Mouse (Mus musculus) hindbrain, embryonic 15.5 days (tissue): ENCODE measurements around the gene Astl. TPM values are rescaled to one million over a fixed set of nuclear protein-coding genes. Genes with fewer than 3 reads are reported as not detected.
"Not testable (repeated sequence)": the region's sequence is repeated elsewhere in the genome, so short reads cannot be mapped to it uniquely, and the experiment has no call there.

Source experiments
- ATAC-seq: fragments of 200-750 bp; cut with Nextera tagmentation; 2 replicates; pipeline ENCODE4 v1.8.0; 2017; ENCODE audit warnings: low read depth, moderate number of reproducible peaks, moderate TSS enrichment; ENCODE audit not compliant: low FRiP score
- H3K27ac ChIP-seq: fragments of 300-500 bp; sonication (generic); replicated peaks from 2 replicates; pipeline ENCODE4 v1.5.1; 2015; ENCODE audit warnings: mild to moderate bottlenecking, inconsistent platforms
- H3K27me3 ChIP-seq: fragments of 300-500 bp; sonication (generic); 2 replicates; pipeline ENCODE4 v1.6.1; 2015; ENCODE audit warnings: control low read depth, inconsistent platforms
- H3K36me3 ChIP-seq: fragments of 300-500 bp; sonication (generic); 2 replicates; pipeline ENCODE4 v1.6.1; 2015; ENCODE audit warnings: control low read depth, inconsistent platforms
- H3K4me1 ChIP-seq: fragments of 300-500 bp; sonication (generic); replicated peaks from 2 replicates; pipeline ENCODE4 v1.6.1; 2015; ENCODE audit warnings: control low read depth, inconsistent platforms
- H3K4me2 ChIP-seq: fragments of 300-500 bp; sonication (generic); 2 replicates; pipeline ENCODE4 v1.6.1; 2015; ENCODE audit warnings: moderate library complexity, mild to moderate bottlenecking, inconsistent platforms
- H3K4me3 ChIP-seq: fragments of 300-500 bp; sonication (generic); 2 replicates; pipeline ENCODE4 v1.5.1; 2015; ENCODE audit warnings: mild to moderate bottlenecking, inconsistent platforms
- H3K9ac ChIP-seq: fragments of 300-500 bp; sonication (generic); 2 replicates; pipeline ENCODE4 v1.6.1; 2015; ENCODE audit warnings: inconsistent platforms
- H3K9me3 ChIP-seq: fragments of 300-500 bp; sonication (generic); 2 replicates; pipeline ENCODE4 v1.6.1; 2016; ENCODE audit warnings: control low read depth, inconsistent platforms
- WGBS: fragments of 180-500 bp; shearing (Covaris S2); methylation state at CpG from one replicate; pipeline ENCODE4 v1.1.7; 2015; 5-methylcytosine and 5-hydroxymethylcytosine counted together
- polyA plus RNA-seq: library from polyadenylated mRNA; unstranded; fragments of >200 nt; fragmentation: Nextera tagmentation; extraction: Ambion mirVana; gene quantifications from 2 replicates; pipeline ENCODE4 v1.2.1, GENCODE M21; 2015

Astl gene
- not detected in 2 replicates for polyA plus RNA-seq

GRCm38 (mm10) chr2:127338416-127338815 lies at the start of gene Astl:
TSS of gene Astl (plus strand) at chr2:127338639.
- H3K4me3 ChIP-seq, result peak within 1 kb of the TSS; percentile 53; the same call in 1 of the 2 replicates

GRCm38 (mm10) chr2:127292250-127292649 lies 46.2 kb upstream of the Astl start:
- Histone ChIP-seq H3K4me3 (no peak overlapping the region), H3K4me1 (no peaks in the 10 kb centered on the region), H3K27ac (no peak overlapping the region), H3K27me3 (no peaks in the 10 kb centered on the region), H3K36me3 (peaks cover 63% of the 10 kb centered on the region), H3K9ac (no peak overlapping the region), H3K4me2 (no peak overlapping the region), H3K9me3 (no peaks in the 10 kb centered on the region)
- WGBS, result 90% methylated on average over 4 of the region's 4 CpGs
- ATAC-seq, result no peak

More at GRCm38 (mm10) chr2:127338416-127338815, at the start of gene Astl:
- Histone ChIP-seq H3K9ac (no peak within 1 kb of the TSS), H3K27ac (no peak within 1 kb of the TSS), H3K4me1 (peaks cover 19% of the 10 kb centered on the region), H3K9me3 (no peaks in the 10 kb centered on the region), H3K27me3 (peaks cover 23% of the 10 kb centered on the region), H3K36me3 (no peaks in the 10 kb centered on the region), H3K4me2 (peak within 1 kb of the TSS; percentile 93)
- WGBS, result 90% methylated on average over 4 of the region's 4 CpGs
- ATAC-seq, result no peak

GRCm38 (mm10) chr2:127297001-127297805 lies 41.2 kb upstream of the Astl start:
- 95% methylated on average over 7 of the region's 7 CpGs for WGBS
- no peak for ATAC-seq
- H3K4me2 ChIP-seq, result no peak overlapping the region
- H3K27me3 ChIP-seq, result no peaks in the 10 kb centered on the region
- no peak overlapping the region for H3K27ac ChIP-seq
- no peaks in the 10 kb centered on the region for H3K9me3 ChIP-seq
- no peak overlapping the region for H3K9ac ChIP-seq
- H3K36me3 ChIP-seq, result peaks cover 86% of the 10 kb centered on the region
- H3K4me1 ChIP-seq, result no peaks in the 10 kb centered on the region
- H3K4me3 ChIP-seq, result no peak overlapping the region

GRCm38 (mm10) chr2:127298056-127298455 lies 40.4 kb upstream of the Astl start:
- H3K4me2 ChIP-seq, result no peak overlapping the region
- H3K36me3 ChIP-seq, result peaks cover 80% of the 10 kb centered on the region
- ATAC-seq, result no peak
- H3K4me1 ChIP-seq, result no peaks in the 10 kb centered on the region
- H3K9ac ChIP-seq, result no peak overlapping the region
- H3K27ac ChIP-seq, result no peak overlapping the region
- H3K27me3 ChIP-seq, result no peaks in the 10 kb centered on the region
- 100% methylated on average over 1 of the region's 1 CpGs for WGBS
- no peaks in the 10 kb centered on the region for H3K9me3 ChIP-seq
- H3K4me3 ChIP-seq, result no peak overlapping the region

GRCm38 (mm10) chr2:127300701-127301100 lies 37.7 kb upstream of the Astl start:
- ATAC-seq, result no peak
- Histone ChIP-seq H3K36me3 (peaks cover 58% of the 10 kb centered on the region), H3K4me3 (no peak overlapping the region), H3K27ac (no peak overlapping the region), H3K27me3 (no peaks in the 10 kb centered on the region), H3K4me1 (no peaks in the 10 kb centered on the region), H3K9me3 (no peaks in the 10 kb centered on the region), H3K9ac (no peak overlapping the region), H3K4me2 (no peak overlapping the region)
- 88% methylated on average over 3 of the region's 3 CpGs for WGBS

- no peaks in the 10 kb centered on the region for H3K9me3 ChIP-seq
- no peak overlapping the region for H3K9ac ChIP-seq
- no peak overlapping the region for H3K4me3 ChIP-seq
- H3K36me3 ChIP-seq, result peaks cover 46% of the 10 kb centered on the region
- no peak for ATAC-seq
- H3K27me3 ChIP-seq, result no peaks in the 10 kb centered on the region
- 96% methylated on average over 3 of the region's 3 CpGs for WGBS
- H3K4me2 ChIP-seq, result no peak overlapping the region
- H3K4me1 ChIP-seq, result no peaks in the 10 kb centered on the region
- no peak overlapping the region for H3K27ac ChIP-seq
Measured at GRCm38 (mm10) chr2:127301883-127302282, 36.6 kb upstream of the Astl start.

- H3K4me3 ChIP-seq, H3K4me1 ChIP-seq, H3K27ac ChIP-seq, H3K9ac ChIP-seq, H3K4me2 ChIP-seq, ATAC-seq, H3K9me3 ChIP-seq, H3K27me3 ChIP-seq: not testable (repeated sequence)
- WGBS, result 96% methylated on average over 4 of the region's 4 CpGs
- peaks cover 23% of the 10 kb centered on the region for H3K36me3 ChIP-seq
Measured at GRCm38 (mm10) chr2:127304192-127304591, 34.2 kb upstream of the Astl start.

- Histone ChIP-seq H3K27me3 (no peaks in the 10 kb centered on the region), H3K9ac (no peak overlapping the region), H3K9me3 (no peaks in the 10 kb centered on the region), H3K4me3 (no peak overlapping the region), H3K27ac (no peak overlapping the region), H3K4me1 (no peaks in the 10 kb centered on the region), H3K4me2 (no peak overlapping the region), H3K36me3 (peaks cover 19% of the 10 kb centered on the region)
- WGBS, result 89% methylated on average over 3 of the region's 3 CpGs
- no peak for ATAC-seq
Measured at GRCm38 (mm10) chr2:127304609-127305210, 33.7 kb upstream of the Astl start.

- peaks cover 7% of the 10 kb centered on the region; the same call in 1 of the 2 replicates for H3K36me3 ChIP-seq
- no peak for ATAC-seq
- H3K9ac ChIP-seq, result no peak overlapping the region
Measured at GRCm38 (mm10) chr2:127306123-127306522, 32.3 kb upstream of the Astl start.

GRCm38 (mm10) chr2:127307179-127307578 lies 31.3 kb upstream of the Astl start:
- 51% methylated on average over 3 of the region's 3 CpGs for WGBS
- Histone ChIP-seq H3K4me3 (no peak overlapping the region), H3K9me3 (no peaks in the 10 kb centered on the region), H3K4me2 (no peak overlapping the region), H3K4me1 (no peaks in the 10 kb centered on the region), H3K36me3 (no peaks in the 10 kb centered on the region), H3K27ac (no peak overlapping the region), H3K9ac (no peak overlapping the region), H3K27me3 (no peaks in the 10 kb centered on the region)
- no peak for ATAC-seq

More at GRCm38 (mm10) chr2:127306123-127306522, 32.3 kb upstream of the Astl start:
- no peak overlapping the region for H3K4me2 ChIP-seq
- no peak overlapping the region for H3K27ac ChIP-seq
- no peaks in the 10 kb centered on the region for H3K9me3 ChIP-seq
- H3K27me3 ChIP-seq, result no peaks in the 10 kb centered on the region
- H3K4me3 ChIP-seq, result no peak overlapping the region
- H3K4me1 ChIP-seq, result no peaks in the 10 kb centered on the region

- Histone ChIP-seq H3K9ac (no peak overlapping the region), H3K4me2 (no peak overlapping the region), H3K4me1 (no peaks in the 10 kb centered on the region), H3K27ac (no peak overlapping the region), H3K27me3 (no peaks in the 10 kb centered on the region), H3K9me3 (no peaks in the 10 kb centered on the region), H3K36me3 (no peaks in the 10 kb centered on the region), H3K4me3 (no peak overlapping the region)
- no peak for ATAC-seq
- WGBS, result 93% methylated on average over 2 of the region's 2 CpGs
Measured at GRCm38 (mm10) chr2:127308660-127309059, 29.8 kb upstream of the Astl start.

GRCm38 (mm10) chr2:127310246-127310645 lies 28.2 kb upstream of the Astl start:
- Histone ChIP-seq H3K9ac (no peak overlapping the region), H3K4me3 (no peak overlapping the region), H3K4me2 (no peak overlapping the region), H3K9me3 (no peaks in the 10 kb centered on the region), H3K4me1 (no peaks in the 10 kb centered on the region), H3K27me3 (no peaks in the 10 kb centered on the region), H3K36me3 (no peaks in the 10 kb centered on the region), H3K27ac (no peak overlapping the region)
- no peak for ATAC-seq
- WGBS, result 72% methylated on average over 2 of the region's 2 CpGs
